Mouse (Mus musculus): Measurements from ENCODE around the gene Mrps9. TPM values are rescaled to one million over a fixed set of nuclear protein-coding genes. Genes with fewer than 3 reads are reported as not detected.

The Mrps9 gene
- total RNA-seq, 1 experiment, result 81.9 TPM

DNA sequence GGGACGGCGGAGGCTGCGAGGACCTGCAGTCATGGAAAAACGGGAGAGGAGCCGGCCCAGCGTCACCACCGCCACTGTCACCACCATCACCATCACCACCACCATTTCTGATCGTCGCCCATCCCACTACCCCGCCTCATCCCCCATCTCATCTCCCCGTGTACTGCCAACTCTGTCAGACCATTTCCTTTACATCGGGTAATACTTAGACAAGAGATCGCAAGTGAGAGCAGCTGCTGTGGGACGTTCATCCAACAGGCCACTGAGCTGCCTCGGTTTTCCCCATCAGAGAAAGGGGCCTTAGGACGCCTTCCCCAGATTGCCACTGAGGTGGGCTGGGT is 102.4 kb downstream of the Mrps9 start:
- TF ChIP-seq ZC3H11A (IDR thresholded peaks at IDR 0.05; ENCODE audit: borderline replicate concordance, low read depth, low read length) (no peak), CHD2 (IDR thresholded peaks at IDR 0.05; ENCODE audit: low read depth, low read length) (no peak), MAFK (IDR thresholded peaks at IDR 0.05; ENCODE audit: insufficient read depth, low read depth, low read length) (no peak), ZNF384 (IDR thresholded peaks at IDR 0.05; ENCODE audit: low read depth, low read length) (no peak), HCFC1 (IDR thresholded peaks at IDR 0.05; ENCODE audit: borderline replicate concordance, insufficient read depth, low read length) (no peak)
- Histone ChIP-seq H3K4me3 (ENCODE audit: insufficient read depth in 1 of 2, low read depth in 1 of 2, low read length in 2 of 2, poor library complexity in 1 of 2, severe bottlenecking in 1 of 2) (peak overlapping the region; percentile 59 to 73), H3K4me1 (ENCODE audit: control insufficient read depth in 2 of 2, insufficient read depth in 2 of 2, low read length in 2 of 2, poor library complexity in 1 of 2) (peaks cover 0 to 4% of the 10 kb centered on the region in 2 experiments; a peak in 1 of 4 replicates), H3K36me3 (ENCODE audit: control insufficient read depth, insufficient read depth, low read length, poor library complexity, severe bottlenecking) (no peaks in the 10 kb centered on the region), H3K27ac (ENCODE audit: insufficient read depth, low read depth, low read length, poor library complexity, severe bottlenecking) (no peak overlapping the region), H3K9me3 (ENCODE audit: control insufficient read depth, insufficient read depth, low read depth, low read length) (no peaks in the 10 kb centered on the region), H3K9ac (ENCODE audit: insufficient read depth, low read depth, low read length, poor library complexity, severe bottlenecking) (peak overlapping the region; percentile 28; the same call in 1 of the 2 replicates)
- in situ Hi-C loops (cut with MboI; ENCODE audit: low sequenced_read_pairs in 2 of 2, unreplicated experiment in 2 of 2), result no loop called here
- no peak for DNase-seq (ENCODE audit: low read depth, low spot score)

Other genes starting within 250 kb of the Mrps9 start
- 0.21 and 0.31 TPM in 2 replicates for gene Pou3f3, start 155.5 kb upstream of the Mrps9 start, total RNA-seq (2012; rRNA removed)
- gene Gpr45, start 101.6 kb downstream of the Mrps9 start, total RNA-seq (2012; rRNA removed), result 0.58 and 0.89 TPM in 2 replicates
- gene Tgfbrap1, start 247.4 kb downstream of the Mrps9 start, total RNA-seq (2012; rRNA removed), result 5.5 and 6.2 TPM in 2 replicates
- 10.6 and 14.1 TPM in 2 replicates for gene AI597479, start 247.5 kb downstream of the Mrps9 start, total RNA-seq (2012; rRNA removed)

All from ES-E14 (cell line).